Mouse (Mus musculus): Measurements from ENCODE around the gene Epb41l2. TPM values are rescaled to one million over a fixed set of nuclear protein-coding genes. Genes with fewer than 3 reads are reported as not detected.

Epb41l2 gene
- total RNA-seq, 2 experiments from 2014 or later, result 115 to 121 TPM

- intact Hi-C loops (cut with DNase I), result loop anchor here (10.0 kb wide), 1 partner anchor 120 kb away; no protein-coding TSS in a partner anchor
- no peak for DNase-seq
These were observed 5.6 kb downstream of the Epb41l2 start for GRCm38 (mm10) chr10:25365158-25365557.

- intact Hi-C loops (cut with DNase I), result loop anchor here (10.0 kb wide), 1 partner anchor 119 kb away; no protein-coding TSS in a partner anchor
- DNase-seq, result no peak
These were observed 6.1 kb downstream of the Epb41l2 start for GRCm38 (mm10) chr10:25365708-25366107.

- intact Hi-C loops (cut with DNase I), result loop anchor here (10.0 kb wide), 1 partner anchor 118 kb away; no protein-coding TSS in a partner anchor
- DNase-seq, result no peak
These were observed 7.1 kb downstream of the Epb41l2 start for GRCm38 (mm10) chr10:25366691-25367090.

- DNase-seq, result no peak
- intact Hi-C loops (cut with DNase I), result loop anchor here (10.0 kb wide), 1 partner anchor 116 kb away; no protein-coding TSS in a partner anchor
These were observed 9.3 kb downstream of the Epb41l2 start for GRCm38 (mm10) chr10:25368928-25369327.

- no peak for DNase-seq
- intact Hi-C loops (cut with DNase I), result loop anchor here (10.0 kb wide), 1 partner anchor 115 kb away; no protein-coding TSS in a partner anchor
These were observed 10.1 kb downstream of the Epb41l2 start for GRCm38 (mm10) chr10:25369691-25370090.

GRCm38 (mm10) chr10:25371336-25371735 lies 11.7 kb downstream of the Epb41l2 start:
- intact Hi-C loops (cut with DNase I), result no loop called here
- DNase-seq, result no peak

GRCm38 (mm10) chr10:25371915-25372371 lies 12.3 kb downstream of the Epb41l2 start:
- intact Hi-C loops (cut with DNase I), result no loop called here
- DNase-seq, result no peak

GRCm38 (mm10) chr10:25372510-25373148 lies 13.0 kb downstream of the Epb41l2 start:
- intact Hi-C loops (cut with DNase I), result no loop called here
- no peak for DNase-seq

GRCm38 (mm10) chr10:25375036-25375435 lies 15.4 kb downstream of the Epb41l2 start:
- intact Hi-C loops (cut with DNase I), result no loop called here
- no peak for DNase-seq

- DNase-seq, result no peak
- intact Hi-C loops (cut with DNase I), result no loop called here
These were observed 21.3 kb downstream of the Epb41l2 start for GRCm38 (mm10) chr10:25380746-25381481.

GRCm38 (mm10) chr10:25381951-25382350 lies 22.4 kb downstream of the Epb41l2 start:
- intact Hi-C loops (cut with DNase I), result no loop called here

GRCm38 (mm10) chr10:25383171-25383570 lies 23.6 kb downstream of the Epb41l2 start:
- no peak for DNase-seq
- intact Hi-C loops (cut with DNase I), result no loop called here

More at GRCm38 (mm10) chr10:25381951-25382350, 22.4 kb downstream of the Epb41l2 start:
- no peak for DNase-seq

- DNase-seq, result no peak
- intact Hi-C loops (cut with DNase I), result no loop called here
These were observed 24.8 kb downstream of the Epb41l2 start for GRCm38 (mm10) chr10:25384391-25384790.

- DNase-seq, result no peak
- intact Hi-C loops (cut with DNase I), result no loop called here
These were observed 26.4 kb downstream of the Epb41l2 start for GRCm38 (mm10) chr10:25385811-25386580.

GRCm38 (mm10) chr10:25386868-25387267 lies 27.3 kb downstream of the Epb41l2 start:
- DNase-seq, result no peak
- intact Hi-C loops (cut with DNase I), result no loop called here

GRCm38 (mm10) chr10:25387268-25387667 lies 27.7 kb downstream of the Epb41l2 start:
- no peak for DNase-seq
- intact Hi-C loops (cut with DNase I), result no loop called here

- DNase-seq, result no peak
- intact Hi-C loops (cut with DNase I), result no loop called here
These were observed 33.2 kb downstream of the Epb41l2 start for GRCm38 (mm10) chr10:25392786-25393185.

GRCm38 (mm10) chr10:25393721-25394120 lies 34.1 kb downstream of the Epb41l2 start:
- intact Hi-C loops (cut with DNase I), result no loop called here
- no peak for DNase-seq

GRCm38 (mm10) chr10:25395236-25395886 lies 35.8 kb downstream of the Epb41l2 start:
- intact Hi-C loops (cut with DNase I), result no loop called here
- no peak for DNase-seq

- intact Hi-C loops (cut with DNase I), result no loop called here
- DNase-seq, result no peak
These were observed 37.3 kb downstream of the Epb41l2 start for GRCm38 (mm10) chr10:25396859-25397258.

All from left cerebral cortex, postnatal 4 days (tissue).